Comparison of ENCODE assay signal across 8 mouse cellular contexts in the genomic region with DNA sequence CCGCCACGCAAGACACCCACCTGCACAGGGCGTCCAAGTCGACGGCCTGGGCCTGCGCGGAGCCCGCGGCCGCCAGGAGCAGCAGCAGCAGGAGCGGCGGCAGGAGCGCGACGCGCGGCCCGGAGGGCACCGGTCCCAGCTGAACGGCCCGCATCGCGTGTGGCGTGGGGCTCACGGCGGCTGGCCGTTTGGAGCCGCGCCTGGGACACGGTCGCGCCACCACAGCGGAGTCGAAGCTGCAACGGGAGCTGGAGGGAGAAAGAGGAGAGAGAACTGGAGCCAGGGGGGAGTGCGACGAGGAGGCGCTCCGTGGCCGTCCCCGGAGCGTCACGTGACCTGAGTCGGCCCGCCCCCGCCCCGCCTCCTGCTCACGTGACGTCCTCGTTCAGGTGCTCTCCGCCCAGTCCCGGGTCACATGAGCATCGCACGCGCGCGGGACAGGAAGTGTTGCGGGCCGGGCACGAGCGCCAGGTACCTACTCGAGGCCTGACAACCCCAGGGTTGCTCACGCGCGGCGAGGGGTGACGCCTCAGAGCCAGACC. TPM values are rescaled to one million over a fixed set of nuclear protein-coding genes. Genes with fewer than 3 reads are reported as not detected.
A peak's percentile ranks its signal among the peaks of the same experiment; 100 is the strongest.
DNase-seq lines count a peak whose midpoint lies in the region; ATAC-seq lines count a peak whose summit lies in the region.

A gene (minus strand): TSS at position 285 of the 542 bp plus-strand sequence.

- peaks cover 40% of the 10 kb centered on the region for H3K4me1 ChIP-seq in hindbrain, embryonic 15.5 days (replicated peaks)

- H3K27me3 ChIP-seq in hindbrain, embryonic 15.5 days: no peaks in the 10 kb centered on the region

- ATAC-seq in hindbrain, embryonic 15.5 days (ENCODE audit: low FRiP score, low read depth): peak; percentile 93

- peak within 1 kb of the TSS; percentile 76 for H3K9ac ChIP-seq in hindbrain, embryonic 15.5 days

- peak within 1 kb of the TSS; percentile 74 for H3K27ac ChIP-seq in hindbrain, embryonic 15.5 days (replicated peaks)

- H3K4me3 ChIP-seq in hindbrain, embryonic 15.5 days: peak within 1 kb of the TSS; percentile 89

- no peaks in the 10 kb centered on the region for H3K36me3 ChIP-seq in hindbrain, embryonic 15.5 days

- H3K4me2 ChIP-seq in hindbrain, embryonic 15.5 days: peak within 1 kb of the TSS; percentile 67

- no peaks in the 10 kb centered on the region for H3K9me3 ChIP-seq in hindbrain, embryonic 15.5 days

- WGBS in hindbrain, embryonic 15.5 days: 4% methylated on average over 66 of the region's 67 CpGs

- peak; percentile 91 for DNase-seq in R1 (ENCODE audit: low read depth, low spot score)
- DNase-seq in cerebellum, postnatal 25 days: peak; percentile 85 to 94
- peak; percentile 77 to 85 for DNase-seq in frontal cortex, postnatal 36 days (ENCODE audit: low spot score in 2 of 2)
- DNase-seq in left cerebral cortex, adult 11 months (ENCODE audit: low spot score): peak; percentile 81
- peak; percentile 80 for DNase-seq in lung, postnatal 36 days
- DNase-seq in retina, postnatal 1 day: peak; percentile 93
- DNase-seq in thymus, postnatal 4 days: peak; percentile 90

RNA-seq across cellular contexts. Expression of the gene that starts here (rescaled TPM):
- 9.1 and 10.2 TPM in 2 replicates for polyA plus RNA-seq in hindbrain, embryonic 15.5 days (2015; fragmentation: Nextera tagmentation; extraction: Ambion mirVana)

Comparison
In these comparisons a context has a peak if more than half of its experiments do, and no peak if none do; other contexts are left out.
1. Peak in every context shown above with its lines: DNase-seq, ATAC-seq, H3K4me3 ChIP-seq and H3K27ac ChIP-seq.